Mouse (Mus musculus) liver, embryonic 11.5 days (tissue): ENCODE measurements around the gene Tomm22. TPM values are rescaled to one million over a fixed set of nuclear protein-coding genes. Genes with fewer than 3 reads are reported as not detected.

ENCODE experiments used
- ATAC-seq: fragments of 200-750 bp; cut with Nextera tagmentation; replicated peaks from 2 replicates; pipeline ENCODE4 v1.8.0; 2017; ENCODE audit warnings: moderate number of reproducible peaks, mild to moderate bottlenecking, moderate TSS enrichment, moderate library complexity; ENCODE audit not compliant: low FRiP score
- DNase-seq: peaks from one replicate; pipeline ENCODE4 v3.0.0-alpha.2; 2017; ENCODE audit warnings: low spot score
- H3K27ac ChIP-seq: fragments of 300-500 bp; sonication (generic); 2 replicates; pipeline ENCODE4 v1.5.1; 2014; ENCODE audit warnings: mild to moderate bottlenecking, low read depth, low read length, control low read depth
- H3K27me3 ChIP-seq: fragments of 300-500 bp; sonication (generic); replicated peaks from 2 replicates; pipeline ENCODE4 v1.6.1; 2014; ENCODE audit warnings: low read length, mixed read lengths; ENCODE audit not compliant: control insufficient read depth, insufficient read depth
- H3K36me3 ChIP-seq: fragments of 300-500 bp; sonication (generic); 2 replicates; pipeline ENCODE4 v1.6.1; 2014; ENCODE audit warnings: mild to moderate bottlenecking, low read length, moderate library complexity, mixed read lengths; ENCODE audit not compliant: control insufficient read depth, insufficient read depth
- H3K4me1 ChIP-seq: fragments of 300-500 bp; sonication (generic); replicated peaks from 2 replicates; pipeline ENCODE4 v1.6.1; 2014; ENCODE audit warnings: low read length, mixed read lengths; ENCODE audit not compliant: control insufficient read depth, insufficient read depth
- H3K4me2 ChIP-seq: fragments of 300-500 bp; sonication (generic); 2 replicates; pipeline ENCODE4 v1.6.1; 2014; ENCODE audit warnings: mild to moderate bottlenecking, control low read depth, moderate library complexity
- H3K4me3 ChIP-seq: fragments of 300-500 bp; sonication (generic); 2 replicates; pipeline ENCODE4 v1.5.1; 2014; ENCODE audit warnings: low read depth, low read length, control low read depth
- H3K9ac ChIP-seq: fragments of 300-500 bp; sonication (generic); 2 replicates; pipeline ENCODE4 v1.6.1; 2014; ENCODE audit warnings: low read depth, low read length, control low read depth
- H3K9me3 ChIP-seq: fragments of 300-500 bp; sonication (generic); 2 replicates; pipeline ENCODE4 v1.6.1; 2016; ENCODE audit warnings: low read length, inconsistent platforms, mixed read lengths; ENCODE audit not compliant: control insufficient read depth
- WGBS: fragments of 180-500 bp; shearing (Covaris S2); extraction: QIAGEN DNeasy Blood & Tissue Kit; methylation state at CpG from one replicate; pipeline ENCODE4 v1.1.7; 2014; 5-methylcytosine and 5-hydroxymethylcytosine counted together
- polyA plus RNA-seq: library from polyadenylated mRNA; unstranded; fragments of >200 nt; fragmentation: Nextera tagmentation; extraction: Ambion mirVana; gene quantifications from 2 replicates; pipeline ENCODE4 v1.2.1, GENCODE M21; 2014

Tomm22 gene
- polyA plus RNA-seq, 1 experiment from 2014 or later: 326 TPM

DNA sequence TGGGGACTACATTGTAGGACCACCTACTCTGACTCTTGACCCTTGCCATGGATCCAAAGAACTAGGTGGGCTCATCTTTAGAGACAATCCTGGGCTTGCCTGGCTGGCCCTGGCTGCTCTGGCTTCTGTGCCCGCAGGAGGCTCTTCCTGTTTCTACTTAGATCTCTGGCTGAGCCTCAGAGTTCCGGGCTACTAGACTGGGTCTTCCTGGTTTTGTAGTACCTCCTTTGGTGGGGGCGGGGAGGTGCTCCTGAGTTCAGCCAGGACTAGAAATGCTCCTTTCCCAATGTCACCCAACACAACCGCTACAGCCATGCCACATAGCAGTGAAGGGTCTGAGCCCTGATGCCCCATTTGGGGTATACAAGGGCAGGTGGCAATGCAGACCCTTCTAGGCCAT, 50.1 kb downstream of the Tomm22 start:
- no peak for ATAC-seq
- no peaks in the 10 kb centered on the region for H3K27me3 ChIP-seq
- no peak overlapping the region for H3K4me3 ChIP-seq
- H3K36me3 ChIP-seq: peaks cover 41% of the 10 kb centered on the region
- H3K4me1 ChIP-seq: no peaks in the 10 kb centered on the region
- no peak overlapping the region for H3K4me2 ChIP-seq
- 77% methylated on average over 4 of the region's 4 CpGs for WGBS
- H3K9me3 ChIP-seq: no peaks in the 10 kb centered on the region
- no peak overlapping the region for H3K27ac ChIP-seq
- H3K9ac ChIP-seq: no peak overlapping the region
- DNase-seq: no peak

Other genes starting within 250 kb of the Tomm22 start
- 39.2 and 42.5 TPM in 2 replicates for gene Csnk1e, start 215.3 kb upstream of the Tomm22 start, polyA plus RNA-seq
- gene Kcnj4, start 165.6 kb upstream of the Tomm22 start, polyA plus RNA-seq: not detected in 2 replicates
- gene Kdelr3, start 154.4 kb upstream of the Tomm22 start, polyA plus RNA-seq: 9.0 and 10.8 TPM in 2 replicates
- 49.9 and 54.2 TPM in 2 replicates for gene Ddx17, start 124.1 kb upstream of the Tomm22 start, polyA plus RNA-seq
- gene Dmc1, start 65.8 kb upstream of the Tomm22 start, polyA plus RNA-seq: 0.88 and 0.94 TPM in 2 replicates
- gene Fam227a, start 11.9 kb upstream of the Tomm22 start, polyA plus RNA-seq: 0.32 and 0.74 TPM in 2 replicates
- 32.9 and 34.1 TPM in 2 replicates for gene Cby1, start 11.7 kb upstream of the Tomm22 start, polyA plus RNA-seq
- gene Josd1, start 17.1 kb downstream of the Tomm22 start, polyA plus RNA-seq: 25.9 and 28.3 TPM in 2 replicates
- 58.8 and 61.8 TPM in 2 replicates for gene Gtpbp1, start 20.0 kb downstream of the Tomm22 start, polyA plus RNA-seq
- gene Sun2, start 71.7 kb downstream of the Tomm22 start, polyA plus RNA-seq: 2.2 and 2.5 TPM in 2 replicates
- 25.0 and 28.6 TPM in 2 replicates for gene Dnal4, start 107.0 kb downstream of the Tomm22 start, polyA plus RNA-seq
- gene Nptxr, start 133.9 kb downstream of the Tomm22 start, polyA plus RNA-seq: 0.27 and 0.43 TPM in 2 replicates
- not detected in 2 replicates for gene Npcd, start 163.4 kb downstream of the Tomm22 start, polyA plus RNA-seq
- gene Cbx6, start 163.8 kb downstream of the Tomm22 start, polyA plus RNA-seq: 16.3 and 16.8 TPM in 2 replicates
- gene Apobec3, start 220.8 kb downstream of the Tomm22 start, polyA plus RNA-seq: 72.8 and 76.7 TPM in 2 replicates